Mouse (Mus musculus): ENCODE results near the gene 2300003K06Rik. TPM values are rescaled to one million over a fixed set of nuclear protein-coding genes. Genes with fewer than 3 reads are reported as not detected.
"Not testable (repeated sequence)": the region's sequence is repeated elsewhere in the genome, so short reads cannot be mapped to it uniquely, and the experiment has no call there.

2300003K06Rik gene
- polyA plus RNA-seq, 1 experiment from 2014 or later, result not detected

GRCm38 (mm10) chr11:99798832-99799231, 39.0 kb downstream of the 2300003K06Rik start, which contains the start of gene Gm11569:
TSS of gene Gm11569 (minus strand) at chr11:99798932.
- H3K27ac ChIP-seq; H3K36me3 ChIP-seq; H3K4me3 ChIP-seq; H3K4me1 ChIP-seq; H3K27me3 ChIP-seq (replicated peaks); H3K4me2 ChIP-seq (replicated peaks); H3K9me3 ChIP-seq; ATAC-seq (ENCODE audit: low FRiP score, low read depth); H3K9ac ChIP-seq: not testable (repeated sequence)
- whole genome bisulfite sequencing, result no CpG with 5 or more reads among the region's 1 CpGs

GRCm38 (mm10) chr11:99793367-99793766, 44.5 kb downstream of the 2300003K06Rik start, which contains the start of gene Gm11596:
TSS of gene Gm11596 (minus strand) at chr11:99793467.
- no peak for ATAC-seq (ENCODE audit: low FRiP score, low read depth)
- Histone ChIP-seq H3K9me3 (no peaks in the 10 kb centered on the region), H3K36me3 (no peaks in the 10 kb centered on the region), H3K27me3 (replicated peaks) (no peaks in the 10 kb centered on the region), H3K9ac (no peak within 1 kb of the TSS), H3K27ac (no peak within 1 kb of the TSS), H3K4me2 (replicated peaks) (no peak within 1 kb of the TSS), H3K4me1 (no peaks in the 10 kb centered on the region), H3K4me3 (no peak within 1 kb of the TSS)
- 82% methylated on average over 2 of the region's 2 CpGs for WGBS

Other genes starting within 250 kb of the 2300003K06Rik start
- not detected in 2 replicates for gene Krtap1-3, start 246.7 kb downstream of the 2300003K06Rik start, polyA plus RNA-seq (2016; fragmentation: Nextera tagmentation; extraction: Ambion mirVana)
- gene Krtap9-3, start 240.0 kb downstream of the 2300003K06Rik start, polyA plus RNA-seq (2016; fragmentation: Nextera tagmentation; extraction: Ambion mirVana), result not detected in 2 replicates
- gene Gm11938, start 234.8 kb downstream of the 2300003K06Rik start, polyA plus RNA-seq (2016; fragmentation: Nextera tagmentation; extraction: Ambion mirVana), result not detected in 2 replicates
- not detected in 2 replicates for gene Gm11937, start 227.9 kb downstream of the 2300003K06Rik start, polyA plus RNA-seq (2016; fragmentation: Nextera tagmentation; extraction: Ambion mirVana)
- gene Krtap2-4, start 223.2 kb downstream of the 2300003K06Rik start, polyA plus RNA-seq (2016; fragmentation: Nextera tagmentation; extraction: Ambion mirVana), result not detected in 2 replicates
- gene Gm11562, start 217.6 kb downstream of the 2300003K06Rik start, polyA plus RNA-seq (2016; fragmentation: Nextera tagmentation; extraction: Ambion mirVana), result not detected in 2 replicates
- gene Krtap4-1, start 209.8 kb downstream of the 2300003K06Rik start, polyA plus RNA-seq (2016; fragmentation: Nextera tagmentation; extraction: Ambion mirVana), result not detected in 2 replicates
- gene Krtap4-2, start 203.0 kb downstream of the 2300003K06Rik start, polyA plus RNA-seq (2016; fragmentation: Nextera tagmentation; extraction: Ambion mirVana), result not detected in 2 replicates
- not detected in 2 replicates for gene Krtap4-7, start 194.0 kb downstream of the 2300003K06Rik start, polyA plus RNA-seq (2016; fragmentation: Nextera tagmentation; extraction: Ambion mirVana)
- gene Gm11555, start 187.8 kb downstream of the 2300003K06Rik start, polyA plus RNA-seq (2016; fragmentation: Nextera tagmentation; extraction: Ambion mirVana), result not detected in 2 replicates
- not detected in 2 replicates for gene Gm11563, start 179.1 kb downstream of the 2300003K06Rik start, polyA plus RNA-seq (2016; fragmentation: Nextera tagmentation; extraction: Ambion mirVana)
- not detected in 2 replicates for gene Krtap4-6, start 172.1 kb downstream of the 2300003K06Rik start, polyA plus RNA-seq (2016; fragmentation: Nextera tagmentation; extraction: Ambion mirVana)
- gene Gm14190, start 147.3 kb downstream of the 2300003K06Rik start, polyA plus RNA-seq (2016; fragmentation: Nextera tagmentation; extraction: Ambion mirVana), result not detected in 2 replicates
- gene Gm14180, start 103.8 kb downstream of the 2300003K06Rik start, polyA plus RNA-seq (2016; fragmentation: Nextera tagmentation; extraction: Ambion mirVana), result not detected in 2 replicates
- gene Gm11595, start 65.2 kb downstream of the 2300003K06Rik start, polyA plus RNA-seq (2016; fragmentation: Nextera tagmentation; extraction: Ambion mirVana), result not detected in 2 replicates
- gene Krtap4-8, start 57.4 kb downstream of the 2300003K06Rik start, polyA plus RNA-seq (2016; fragmentation: Nextera tagmentation; extraction: Ambion mirVana), result not detected in 2 replicates
- gene Krtap4-9, start 52.9 kb downstream of the 2300003K06Rik start, polyA plus RNA-seq (2016; fragmentation: Nextera tagmentation; extraction: Ambion mirVana), result not detected in 2 replicates
- not detected in 2 replicates for gene Gm11596, start 44.6 kb downstream of the 2300003K06Rik start, polyA plus RNA-seq (2016; fragmentation: Nextera tagmentation; extraction: Ambion mirVana)
- not detected in 2 replicates for gene Gm11569, start 39.1 kb downstream of the 2300003K06Rik start, polyA plus RNA-seq (2016; fragmentation: Nextera tagmentation; extraction: Ambion mirVana)
- not detected in 2 replicates for gene Gm11554, start 33.6 kb downstream of the 2300003K06Rik start, polyA plus RNA-seq (2016; fragmentation: Nextera tagmentation; extraction: Ambion mirVana)
- gene Krtap4-13, start 28.2 kb downstream of the 2300003K06Rik start, polyA plus RNA-seq (2016; fragmentation: Nextera tagmentation; extraction: Ambion mirVana), result not detected in 2 replicates
- gene Gm11564, start 22.4 kb downstream of the 2300003K06Rik start, polyA plus RNA-seq (2016; fragmentation: Nextera tagmentation; extraction: Ambion mirVana), result not detected in 2 replicates
- gene Krtap4-16, start 13.5 kb upstream of the 2300003K06Rik start, polyA plus RNA-seq (2016; fragmentation: Nextera tagmentation; extraction: Ambion mirVana), result not detected in 2 replicates
- gene Gm11568, start 19.9 kb upstream of the 2300003K06Rik start, polyA plus RNA-seq (2016; fragmentation: Nextera tagmentation; extraction: Ambion mirVana), result not detected in 2 replicates
- gene Gm11559, start 26.4 kb upstream of the 2300003K06Rik start, polyA plus RNA-seq (2016; fragmentation: Nextera tagmentation; extraction: Ambion mirVana), result not detected in 2 replicates
- gene Krtap9-1, start 35.3 kb upstream of the 2300003K06Rik start, polyA plus RNA-seq (2016; fragmentation: Nextera tagmentation; extraction: Ambion mirVana), result not detected in 2 replicates
- gene Gm11567, start 41.1 kb upstream of the 2300003K06Rik start, polyA plus RNA-seq (2016; fragmentation: Nextera tagmentation; extraction: Ambion mirVana), result not detected in 2 replicates
- not detected in 2 replicates for gene Krtap31-1, start 69.9 kb upstream of the 2300003K06Rik start, polyA plus RNA-seq (2016; fragmentation: Nextera tagmentation; extraction: Ambion mirVana)
- gene Gm11565, start 76.7 kb upstream of the 2300003K06Rik start, polyA plus RNA-seq (2016; fragmentation: Nextera tagmentation; extraction: Ambion mirVana), result not detected in 2 replicates
- gene Krtap31-2, start 98.2 kb upstream of the 2300003K06Rik start, polyA plus RNA-seq (2016; fragmentation: Nextera tagmentation; extraction: Ambion mirVana), result not detected in 2 replicates
- gene Krtap9-5, start 110.4 kb upstream of the 2300003K06Rik start, polyA plus RNA-seq (2016; fragmentation: Nextera tagmentation; extraction: Ambion mirVana), result not detected in 2 replicates
- not detected in 2 replicates for gene Krtap29-1, start 141.0 kb upstream of the 2300003K06Rik start, polyA plus RNA-seq (2016; fragmentation: Nextera tagmentation; extraction: Ambion mirVana)
- gene Krtap16-1, start 148.5 kb upstream of the 2300003K06Rik start, polyA plus RNA-seq (2016; fragmentation: Nextera tagmentation; extraction: Ambion mirVana), result 0.14 TPM in 1 of 2 replicates, not detected in the other
- gene Krtap17-1, start 155.9 kb upstream of the 2300003K06Rik start, polyA plus RNA-seq (2016; fragmentation: Nextera tagmentation; extraction: Ambion mirVana), result 0.37 TPM in 1 of 2 replicates, not detected in the other
- not detected in 2 replicates for gene Krt33a, start 178.1 kb upstream of the 2300003K06Rik start, polyA plus RNA-seq (2016; fragmentation: Nextera tagmentation; extraction: Ambion mirVana)
- gene Krt33b, start 191.8 kb upstream of the 2300003K06Rik start, polyA plus RNA-seq (2016; fragmentation: Nextera tagmentation; extraction: Ambion mirVana), result not detected in 2 replicates
- not detected in 2 replicates for gene Krt34, start 203.5 kb upstream of the 2300003K06Rik start, polyA plus RNA-seq (2016; fragmentation: Nextera tagmentation; extraction: Ambion mirVana)
- not detected in 2 replicates for gene Krt31, start 212.5 kb upstream of the 2300003K06Rik start, polyA plus RNA-seq (2016; fragmentation: Nextera tagmentation; extraction: Ambion mirVana)

All from neural tube, embryonic 12.5 days (tissue).